Mouse (Mus musculus) layer of hippocampus, adult 6 months (tissue): ENCODE results near the gene Cilp2. TPM values are rescaled to one million over a fixed set of nuclear protein-coding genes. Genes with fewer than 3 reads are reported as not detected.

Experiments used
- long read RNA-seq, 2 experiments: library from polyadenylated mRNA; unstranded; transcript quantifications; one replicate each; pipeline ENCODE4 v2.0.0; 2019 to 2020
- polyA plus RNA-seq: library from polyadenylated mRNA; unstranded; fragments of <200 nt; fragmentation: Nextera tagmentation; gene quantifications from 2 replicates; pipeline ENCODE4 v1.2.3, GENCODE M21; 2021

The Cilp2 gene
- 0.59 and 0.89 TPM in 2 replicates for polyA plus RNA-seq
- long read RNA-seq, experiment 1, partial matches to known transcripts = 0 of 5 reads
- long read RNA-seq, experiment 1, other reads (novel, unspliced or antisense) = 5 of 5 reads
- long read RNA-seq, experiment 2, partial matches to known transcripts = 0 of 5 reads
- long read RNA-seq, experiment 2, other reads (novel, unspliced or antisense) = 5 of 5 reads

GRCm38 (mm10) chr8:69887289-69888243 is at the start of gene Cilp2:
Gene Cilp2 (minus strand): TSS chr8:69887687.

GRCm38 (mm10) chr8:69902163-69903062 is 14.9 kb upstream of the Cilp2 start, which contains the start of the genes Tssk6, Ndufa13 and Yjefn3:
Gene Tssk6 (plus strand): TSS chr8:69902184.
Gene Ndufa13 (minus strand): TSS chr8:69902558.
Gene Yjefn3 (minus strand): TSS chr8:69902712.

DNA sequence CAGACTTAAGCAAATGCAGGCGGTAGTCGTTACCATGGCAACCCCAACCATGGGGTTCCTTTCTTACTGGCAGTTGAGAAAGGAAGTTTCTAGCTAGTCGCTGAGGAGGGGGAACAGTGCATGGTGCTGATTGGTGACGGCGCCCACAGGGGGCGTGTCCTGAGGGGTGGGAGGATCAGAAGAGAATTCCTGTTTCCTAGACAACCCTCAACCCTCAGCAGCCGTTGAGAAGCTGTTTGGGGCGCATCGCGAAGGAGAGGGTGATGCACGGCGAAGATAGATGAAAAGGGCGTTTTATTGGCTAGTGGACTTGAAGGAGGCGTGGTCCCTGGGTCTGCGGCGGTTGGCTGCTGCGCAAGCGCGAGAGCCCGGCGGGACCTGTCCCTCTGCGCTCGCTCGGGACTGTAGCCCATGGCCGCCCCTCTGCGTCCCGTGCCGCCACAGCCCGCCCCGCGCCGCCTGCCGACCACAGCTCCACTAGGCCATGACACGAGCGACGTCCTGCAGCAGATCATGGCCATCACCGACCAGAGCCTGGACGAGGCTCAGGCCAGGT is 55.1 kb downstream of the Cilp2 start, which contains the start of gene Pbx4:
Gene Pbx4, plus strand, starts transcription at position 194 of the 556 bp plus-strand sequence.

Other genes with a start within 250 kb of the Cilp2 start
- gene Zfp964, start 233.2 kb downstream of the Cilp2 start, polyA plus RNA-seq = 1.5 and 1.6 TPM in 2 replicates
- 12.4 and 14.6 TPM in 2 replicates for gene Zfp869, start 177.0 kb downstream of the Cilp2 start, polyA plus RNA-seq
- 4.1 TPM in 2 replicates for gene Zfp963, start 137.7 kb downstream of the Cilp2 start, polyA plus RNA-seq
- gene Gm20422, start 112.8 kb downstream of the Cilp2 start, polyA plus RNA-seq = 0.82 TPM in 1 of 2 replicates, not detected in the other
- gene Atp13a1, start 96.5 kb downstream of the Cilp2 start, polyA plus RNA-seq = 16.9 and 19.4 TPM in 2 replicates
- gene Zfp866, start 96.5 kb downstream of the Cilp2 start, polyA plus RNA-seq = 3.4 TPM in 2 replicates
- 1.8 TPM in 2 replicates for gene Gmip, start 79.0 kb downstream of the Cilp2 start, polyA plus RNA-seq
- 0.13 TPM in 2 replicates for gene Lpar2, start 65.3 kb downstream of the Cilp2 start, polyA plus RNA-seq
- gene Pbx4, start 55.2 kb downstream of the Cilp2 start, polyA plus RNA-seq = 61.0 and 76.0 TPM in 2 replicates
- gene Tssk6, start 14.5 kb upstream of the Cilp2 start, polyA plus RNA-seq = 1.1 TPM in 2 replicates
- 798 and 871 TPM in 2 replicates for gene Ndufa13, start 14.9 kb upstream of the Cilp2 start, polyA plus RNA-seq
- gene Yjefn3, start 15.0 kb upstream of the Cilp2 start, polyA plus RNA-seq = 68.6 and 74.2 TPM in 2 replicates
- gene Gatad2a, start 108.7 kb upstream of the Cilp2 start, polyA plus RNA-seq = 7.5 and 9.1 TPM in 2 replicates
- gene Mau2, start 155.0 kb upstream of the Cilp2 start, polyA plus RNA-seq = 24.0 and 25.3 TPM in 2 replicates
- 30.2 and 31.7 TPM in 2 replicates for gene Sugp1, start 155.1 kb upstream of the Cilp2 start, polyA plus RNA-seq
- gene Tm6sf2, start 185.2 kb upstream of the Cilp2 start, polyA plus RNA-seq = 0.40 and 0.64 TPM in 2 replicates
- 51.3 and 58.1 TPM in 2 replicates for gene Hapln4, start 195.8 kb upstream of the Cilp2 start, polyA plus RNA-seq
- 121 and 139 TPM in 2 replicates for gene Ncan, start 233.2 kb upstream of the Cilp2 start, polyA plus RNA-seq
- gene Nr2c2ap, start 243.6 kb upstream of the Cilp2 start, polyA plus RNA-seq = 40.4 and 41.6 TPM in 2 replicates